Mouse (Mus musculus) ovary, postnatal 14 days (tissue): Measurements from ENCODE around the gene Sel1l.
A peak's percentile ranks its signal among the peaks of the same experiment; 100 is the strongest.

ENCODE experiments used
- DNase-seq: peaks from one replicate; pipeline ENCODE4 v3.0.0; 2022; ENCODE audit warnings: low spot score

The Sel1l gene

DNA sequence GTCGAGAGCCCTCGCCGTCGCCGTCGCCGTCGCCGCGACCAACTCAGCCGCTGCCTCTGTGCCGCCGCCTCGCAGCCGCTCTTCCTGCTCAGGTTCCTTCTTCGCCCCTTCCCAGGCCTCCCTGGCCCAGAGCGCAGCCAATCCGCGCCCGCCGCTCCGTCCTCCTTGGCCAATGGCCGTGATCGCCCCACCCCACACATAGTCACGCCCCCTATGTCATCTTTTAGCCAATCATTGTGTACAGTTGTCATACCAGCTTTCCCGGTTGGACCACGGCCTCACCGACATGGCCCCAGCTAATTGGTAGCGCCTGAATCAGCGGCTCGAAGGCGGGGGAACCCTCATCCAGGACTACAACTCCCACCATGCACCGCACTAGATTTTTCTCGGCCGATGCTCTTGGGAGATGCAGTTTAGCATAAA is at the start of gene Sel1l:
TSS of gene Sel1l (minus strand) at position 113 of the 423 bp plus-strand sequence.
- DNase-seq: peak; percentile 96

DNA sequence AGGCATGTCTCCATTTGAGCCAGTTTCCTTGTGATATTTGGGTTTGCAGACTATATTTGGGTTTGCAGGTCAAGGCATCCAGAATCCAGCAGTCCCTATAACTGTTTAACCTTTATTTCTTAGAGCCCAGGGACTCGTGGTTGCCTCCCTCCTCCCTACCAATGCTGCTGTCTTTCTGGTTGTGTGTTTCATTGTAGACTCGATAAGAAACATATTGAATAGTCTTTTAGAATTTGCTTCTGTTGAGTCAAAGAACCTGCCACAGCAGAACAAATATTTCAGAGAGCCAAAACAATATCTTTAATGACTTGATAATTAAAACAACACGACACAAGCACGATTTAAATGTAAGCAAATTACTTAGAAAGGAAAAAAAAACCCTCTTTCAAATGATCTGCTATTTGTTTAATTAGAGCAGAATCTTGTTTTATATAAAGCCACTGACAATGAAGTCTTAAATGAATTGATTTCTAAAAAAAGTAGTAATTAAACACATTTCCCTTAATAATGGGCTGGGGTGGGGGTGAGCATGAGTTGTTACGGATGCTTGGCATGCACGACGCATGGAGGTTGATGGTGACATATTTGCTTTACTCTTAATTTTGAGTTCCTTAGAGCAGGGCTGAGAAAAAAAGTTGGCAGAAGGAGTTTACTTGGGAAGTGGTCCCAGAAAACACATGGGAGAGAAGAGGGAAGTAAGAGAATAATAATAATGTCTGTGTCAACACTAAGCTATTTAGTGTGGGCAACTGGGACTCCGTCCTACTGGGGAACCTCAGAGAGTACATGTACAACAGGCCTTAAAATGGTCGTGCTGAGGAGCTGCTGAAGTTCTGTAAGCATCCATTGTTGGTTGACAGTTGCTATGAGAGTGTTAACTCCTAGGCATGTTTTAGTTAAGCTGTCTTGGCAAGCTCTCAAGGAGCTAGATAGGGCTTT is 43.9 kb upstream of the Sel1l start:
- no peak for DNase-seq

- no peak for DNase-seq
These were observed 31.5 kb upstream of the Sel1l start for GRCm38 (mm10) chr12:91880431-91880830.

- DNase-seq: no peak
These were observed 29.9 kb upstream of the Sel1l start for GRCm38 (mm10) chr12:91878912-91879250.

DNA sequence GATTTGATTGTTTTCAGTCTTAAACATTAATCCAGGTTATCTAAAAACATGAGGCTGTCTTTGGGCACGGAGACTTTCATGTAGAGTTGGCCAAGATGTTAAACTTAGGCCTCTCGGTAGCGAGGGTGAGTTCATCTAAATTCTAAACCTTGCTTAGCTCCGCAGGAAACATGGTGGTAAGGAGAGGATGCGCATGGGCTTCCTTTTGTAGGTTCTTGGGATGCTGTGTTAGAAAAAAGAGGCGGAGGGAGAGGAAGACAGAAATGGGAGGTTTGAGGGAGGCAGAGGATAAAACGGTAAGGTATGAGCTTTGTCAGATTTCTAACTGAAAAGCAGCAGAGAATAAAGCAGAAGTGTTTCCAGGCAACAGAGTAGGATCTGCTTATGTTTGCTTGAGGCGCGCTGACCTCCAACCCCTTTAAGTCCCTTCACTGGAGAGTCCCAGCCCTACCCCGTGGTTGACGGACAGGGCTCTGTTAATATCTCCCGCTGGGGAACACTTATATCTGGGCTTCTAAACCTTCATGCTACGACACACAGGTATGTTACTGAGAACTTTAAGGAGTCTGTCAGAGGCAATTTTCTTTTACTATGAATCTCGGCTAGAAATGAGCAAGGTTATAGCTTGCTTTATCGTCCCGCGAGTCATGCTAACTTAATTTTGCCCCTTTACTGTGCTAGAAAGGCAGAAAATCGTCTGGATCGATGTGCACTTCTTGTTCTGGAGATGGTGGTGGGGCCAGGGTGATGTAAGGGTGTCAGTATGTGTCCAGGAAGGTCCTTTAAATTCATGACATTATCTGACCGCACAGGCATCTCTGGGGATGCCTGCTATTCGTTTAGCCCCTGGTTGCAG is 29.3 kb upstream of the Sel1l start:
- no peak for DNase-seq

GRCm38 (mm10) chr12:91877646-91878045 is 28.7 kb upstream of the Sel1l start:
- DNase-seq: peak; percentile 15

- DNase-seq: no peak
These were observed 21.7 kb upstream of the Sel1l start for GRCm38 (mm10) chr12:91870671-91871070.

DNA sequence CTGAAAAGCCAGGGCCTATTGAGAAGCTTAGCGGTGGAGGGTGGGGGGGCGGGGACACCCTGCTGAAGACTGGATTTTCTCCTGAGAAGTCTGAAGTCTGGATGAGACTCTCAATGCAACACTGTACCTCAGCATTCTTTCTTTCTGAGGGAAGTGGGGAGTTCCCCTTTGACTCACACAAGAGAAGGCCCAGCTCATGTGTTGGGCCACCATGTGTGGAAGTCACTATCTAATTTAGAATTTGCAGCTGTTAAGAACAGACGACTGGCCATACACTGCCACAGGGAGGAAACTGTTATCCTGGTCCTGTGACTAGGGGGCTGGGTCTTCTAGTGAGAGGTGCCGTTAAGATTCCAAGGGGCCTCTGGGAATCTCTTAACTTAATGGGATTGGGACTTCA is 20.4 kb upstream of the Sel1l start:
- DNase-seq: no peak

- DNase-seq: no peak
These were observed 5.4 kb upstream of the Sel1l start for GRCm38 (mm10) chr12:91854330-91854729.

- DNase-seq: no peak
These were observed 438 bp downstream of the Sel1l start for GRCm38 (mm10) chr12:91848394-91849044.

DNA sequence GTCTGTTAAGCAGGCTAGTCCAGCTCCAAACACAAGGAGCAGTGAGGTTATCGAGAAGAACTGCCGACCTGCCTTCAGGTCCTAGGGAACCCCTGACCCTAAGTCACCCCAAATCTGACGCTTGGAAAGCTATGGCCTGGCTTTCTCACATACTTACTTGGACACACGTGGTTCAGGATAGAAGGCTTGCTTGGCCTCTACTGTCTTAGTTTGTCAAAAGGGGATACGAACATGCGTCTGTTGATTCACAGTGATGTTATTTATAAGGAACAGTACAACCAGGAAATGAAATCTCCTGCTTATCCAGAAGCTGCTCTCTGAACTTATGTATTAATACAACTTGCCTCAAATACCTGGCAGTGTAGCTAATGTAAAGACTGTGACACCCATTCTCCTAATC is 2.9 kb downstream of the Sel1l start:
- no peak for DNase-seq

- no peak for DNase-seq
These were observed 3.6 kb downstream of the Sel1l start for GRCm38 (mm10) chr12:91845393-91845792.

GRCm38 (mm10) chr12:91844542-91844941 is 4.4 kb downstream of the Sel1l start:
- DNase-seq: no peak

GRCm38 (mm10) chr12:91843888-91844287 is 5.1 kb downstream of the Sel1l start:
- DNase-seq: no peak

- no peak for DNase-seq
These were observed 7.2 kb downstream of the Sel1l start for GRCm38 (mm10) chr12:91841714-91842113.

DNA sequence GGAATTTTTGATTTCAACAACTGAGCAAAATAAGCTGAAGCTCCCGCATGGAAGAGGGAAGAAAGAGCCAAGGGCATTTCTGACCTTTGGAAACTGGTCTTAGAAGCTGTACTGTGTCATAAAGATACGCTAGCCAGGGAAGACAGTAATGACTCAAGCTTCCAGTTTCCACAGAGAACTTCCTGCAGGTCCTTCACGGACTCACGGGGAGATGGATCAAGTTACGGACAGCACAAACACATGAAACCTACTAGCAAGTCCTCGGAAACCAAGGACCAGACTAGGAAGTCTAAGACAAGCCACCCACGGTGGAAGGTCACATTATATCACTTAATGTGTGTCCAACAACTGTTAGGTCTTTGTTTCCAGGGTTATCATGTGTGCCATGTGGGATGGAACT is 10.7 kb downstream of the Sel1l start:
- DNase-seq: no peak

DNA sequence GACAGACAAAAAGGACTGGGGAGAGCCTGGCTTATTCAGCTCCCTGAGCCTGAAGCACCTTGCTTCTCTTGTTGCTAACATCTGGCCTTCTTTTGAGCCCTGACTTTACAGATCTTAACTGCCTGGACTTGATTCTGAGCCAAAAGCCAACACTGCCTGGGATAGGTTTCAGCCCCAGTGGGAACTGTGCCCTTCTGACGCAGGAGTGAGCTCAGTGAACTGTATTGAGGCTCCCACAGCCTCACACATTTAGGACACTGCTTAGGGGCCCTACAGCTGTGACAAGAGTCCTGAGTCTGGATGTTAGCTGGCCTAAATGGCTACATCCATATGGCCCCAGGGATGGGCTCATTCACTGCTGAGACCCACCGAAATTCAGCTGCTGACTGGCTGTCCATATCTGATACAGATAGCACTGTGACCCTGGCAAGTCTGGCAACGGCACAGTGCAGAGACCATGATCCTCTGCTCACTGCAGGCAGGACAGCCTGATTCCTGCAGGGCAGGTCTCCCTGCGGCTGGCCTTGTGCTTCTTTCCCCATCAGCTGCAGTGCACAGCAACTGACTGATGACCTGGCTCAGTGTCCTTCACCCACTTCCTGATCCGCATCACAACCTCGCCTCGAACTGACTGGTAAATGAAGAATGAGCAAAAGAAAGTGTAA is 11.4 kb downstream of the Sel1l start:
- no peak for DNase-seq

DNA sequence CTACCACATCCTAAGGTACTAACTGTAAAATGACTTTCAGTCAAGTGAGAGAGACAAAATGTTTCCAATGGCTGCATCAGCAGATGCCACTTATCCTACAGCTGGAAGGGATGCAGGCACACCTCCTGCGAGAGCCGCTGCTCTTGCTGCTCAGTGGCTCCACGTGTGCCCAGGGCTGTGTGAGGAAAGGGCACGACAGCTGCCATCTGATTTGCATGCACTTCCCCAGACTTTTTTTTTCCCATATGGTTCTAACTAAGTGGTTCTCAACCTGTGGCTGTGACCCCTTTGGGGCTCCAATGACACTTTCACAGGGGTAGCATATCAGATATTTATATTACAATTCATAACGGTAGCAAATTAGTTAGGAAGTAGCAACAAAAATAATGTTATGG is 15.0 kb downstream of the Sel1l start:
- DNase-seq: no peak

- DNase-seq: no peak
These were observed 15.6 kb downstream of the Sel1l start for GRCm38 (mm10) chr12:91833237-91833938.

DNA sequence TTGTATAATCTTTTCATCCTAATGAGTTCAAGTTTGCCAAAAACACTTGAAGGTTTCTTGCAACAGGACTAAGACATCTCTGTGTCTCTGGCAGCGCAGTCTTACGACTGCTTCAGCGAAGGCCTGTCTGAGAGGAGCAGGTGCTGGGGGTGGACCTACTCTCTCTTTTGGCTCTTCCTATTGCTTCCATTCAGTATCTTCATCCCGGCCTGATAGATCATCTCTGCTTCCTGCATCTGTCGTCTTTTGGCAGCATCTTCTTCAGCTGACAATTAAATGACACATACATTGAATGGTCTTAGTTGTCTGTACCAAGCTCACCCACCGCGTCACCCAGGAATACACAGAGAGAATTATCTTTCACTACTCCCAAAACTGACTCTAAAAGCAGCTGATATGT is 17.5 kb downstream of the Sel1l start:
- DNase-seq: no peak

DNA sequence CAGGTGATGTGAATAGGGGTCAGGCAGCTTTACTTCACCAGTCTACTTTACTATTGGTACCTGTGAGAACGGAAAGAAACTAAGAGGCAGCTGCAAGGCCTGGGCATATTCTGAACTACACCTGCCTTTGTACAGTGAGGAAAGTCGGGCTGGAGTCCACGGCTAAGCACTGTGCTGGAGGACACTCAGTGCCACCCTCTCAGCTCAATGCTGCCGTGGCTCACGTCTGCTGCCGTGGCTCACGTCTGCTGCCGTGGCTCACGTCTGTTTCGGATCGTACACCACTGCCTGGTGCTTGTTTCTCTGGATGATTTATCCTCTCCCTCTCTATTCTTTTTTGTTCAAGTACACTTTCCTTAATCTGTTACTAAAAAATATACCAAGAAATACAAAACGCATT is 28.5 kb downstream of the Sel1l start:
- DNase-seq: no peak
